Mouse (Mus musculus): Measurements from ENCODE around the gene Trpc7.

Trpc7 gene

GRCm38 (mm10) chr13:56895893-56896292 lies at the start of gene Trpc7:
Gene Trpc7, minus strand, starts transcription at chr13:56895993.
- in situ Hi-C loops (cut with MboI), result no loop called here

DNA sequence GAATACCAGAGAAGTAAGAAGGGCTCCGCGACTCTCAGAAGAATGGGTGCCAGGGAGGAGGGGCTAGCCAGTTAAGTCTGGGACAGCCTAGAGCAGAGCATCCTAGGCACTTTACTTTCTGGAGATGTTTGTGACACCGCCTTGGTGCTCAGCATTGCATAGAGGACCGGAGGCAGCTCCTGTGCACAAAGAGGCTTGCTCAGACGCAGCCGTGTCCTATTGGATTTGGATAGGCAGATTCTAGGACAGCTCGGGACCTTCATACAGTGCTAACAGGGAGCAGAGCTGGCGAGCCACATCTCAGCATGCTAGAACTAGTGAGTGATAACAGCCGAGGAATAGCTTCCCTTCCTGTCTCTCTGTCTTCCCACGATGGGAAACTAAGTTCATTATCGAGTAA lies 43.5 kb upstream of the Trpc7 start:
- in situ Hi-C loops (cut with MboI), result no loop called here

GRCm38 (mm10) chr13:56933832-56934510 lies 38.2 kb upstream of the Trpc7 start:
- in situ Hi-C loops (cut with MboI), result no loop called here

DNA sequence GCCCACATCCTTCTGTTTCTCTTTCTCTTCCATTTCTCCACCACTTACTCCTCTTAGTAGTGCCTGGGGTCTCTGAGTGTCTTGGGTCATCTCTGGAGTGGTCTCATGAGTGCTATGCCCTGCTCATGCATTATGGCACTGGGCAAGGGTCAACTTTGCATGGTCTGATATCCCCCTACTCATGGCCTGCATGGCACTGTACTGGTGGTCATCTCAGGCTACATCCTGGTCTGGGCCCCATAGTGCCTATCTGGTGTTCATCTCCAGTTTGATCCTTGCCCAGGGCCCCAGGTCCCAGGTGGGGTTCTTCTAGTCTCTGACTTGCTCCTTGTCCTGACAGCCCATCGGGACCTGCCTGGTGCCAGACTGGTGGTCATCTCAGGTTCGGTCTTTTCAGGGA lies 34.6 kb upstream of the Trpc7 start:
- in situ Hi-C loops (cut with MboI), result no loop called here

DNA sequence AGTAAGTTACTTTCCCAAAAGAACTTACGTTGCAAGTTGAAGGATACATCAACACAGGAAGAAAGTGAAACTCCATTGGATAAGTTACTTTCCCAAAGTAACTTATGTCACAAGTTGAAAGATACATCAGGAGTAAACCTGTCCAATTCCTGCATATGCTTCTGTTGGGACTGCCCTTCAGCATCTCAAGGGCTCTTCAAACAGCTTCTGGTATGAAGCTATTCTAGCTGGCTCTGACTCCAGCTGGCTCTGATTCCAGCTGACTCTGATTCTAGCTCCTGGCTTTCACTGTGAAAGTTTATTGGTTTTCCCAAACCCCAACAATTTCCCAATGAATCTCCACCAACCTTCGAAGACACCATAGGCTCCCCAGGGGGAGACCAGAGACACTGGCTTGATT lies 27.2 kb upstream of the Trpc7 start:
- in situ Hi-C loops (cut with MboI), result no loop called here

DNA sequence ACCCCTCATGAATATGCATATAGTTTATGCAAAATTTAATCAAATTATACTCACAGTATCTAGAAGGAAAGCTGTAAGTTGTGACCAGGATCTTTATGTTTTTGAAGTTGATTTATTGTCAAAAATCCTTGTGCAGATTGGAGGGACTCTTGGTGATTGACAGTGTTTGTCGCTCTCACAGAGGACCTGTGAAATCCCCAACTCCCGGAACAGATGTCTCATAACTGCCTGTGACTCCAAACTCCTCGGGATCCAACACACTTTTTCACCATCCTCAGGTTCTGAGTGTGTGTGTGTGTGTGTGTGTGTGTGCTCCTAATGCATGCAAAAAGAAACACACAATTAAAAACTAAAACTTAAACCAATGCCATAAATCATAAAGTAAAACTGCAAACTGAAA lies 25.5 kb upstream of the Trpc7 start:
- in situ Hi-C loops (cut with MboI), result no loop called here

GRCm38 (mm10) chr13:56914721-56915120 lies 18.9 kb upstream of the Trpc7 start:
- in situ Hi-C loops (cut with MboI), result no loop called here

DNA sequence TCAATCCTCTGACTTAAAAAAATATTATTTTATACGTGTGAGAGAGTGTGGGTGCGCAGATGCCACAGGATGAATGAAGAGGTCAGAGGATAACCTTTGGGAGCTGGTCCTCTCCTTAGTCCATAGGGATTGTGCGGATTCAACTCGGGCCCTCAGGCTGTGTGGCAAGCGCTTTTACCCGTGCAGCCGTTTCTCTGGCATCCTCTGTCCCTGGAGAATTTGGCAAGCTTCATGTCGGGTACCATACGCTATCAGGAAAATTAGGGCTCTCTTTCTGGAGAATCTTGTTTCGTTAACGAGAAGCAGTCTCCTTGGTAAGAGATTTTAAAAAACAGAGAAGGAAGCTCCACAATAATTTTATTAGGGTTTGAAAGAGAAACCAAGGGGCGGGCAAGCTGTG lies 15.3 kb upstream of the Trpc7 start:
- in situ Hi-C loops (cut with MboI), result no loop called here

GRCm38 (mm10) chr13:56895386-56895785 lies 407 bp downstream of the Trpc7 start:
- in situ Hi-C loops (cut with MboI), result no loop called here

DNA sequence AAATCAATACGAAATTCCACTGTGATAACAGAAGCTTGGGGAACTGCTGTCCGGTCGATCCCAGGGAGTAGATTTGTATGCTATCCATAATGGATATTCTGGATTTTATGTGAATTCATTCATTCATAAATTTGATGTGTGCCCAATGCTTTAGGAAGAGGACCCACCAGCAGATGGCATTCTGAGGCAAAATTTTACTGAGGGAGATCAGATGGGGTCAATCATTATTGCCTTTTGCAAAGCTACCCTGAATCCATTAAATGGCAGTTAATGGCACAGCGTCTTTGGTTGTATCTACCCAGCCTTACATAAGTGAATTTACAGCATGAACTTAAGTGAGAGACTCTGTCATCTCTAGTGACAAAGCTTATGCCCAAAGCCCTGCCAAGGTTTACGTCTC lies 1.2 kb downstream of the Trpc7 start:
- in situ Hi-C loops (cut with MboI), result no loop called here

DNA sequence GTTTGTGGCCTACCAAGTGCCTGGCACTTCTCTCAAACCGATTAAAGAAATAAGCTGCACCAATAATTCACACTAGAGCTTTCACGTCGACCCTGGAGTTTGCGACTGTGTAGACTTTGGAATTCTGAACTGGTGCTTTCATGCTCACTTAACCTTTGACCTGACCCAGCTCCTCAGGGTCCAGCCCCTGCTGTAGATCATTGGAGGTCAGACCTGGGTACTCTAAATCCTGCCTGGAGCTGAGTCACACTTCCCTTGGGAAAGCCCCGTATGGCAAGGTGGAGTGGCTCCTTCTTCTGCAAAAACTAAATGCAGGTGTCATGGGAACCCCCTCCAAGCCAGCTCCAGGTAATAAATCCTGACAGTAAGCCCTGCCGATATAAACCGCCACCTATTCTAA lies 5.9 kb downstream of the Trpc7 start:
- in situ Hi-C loops (cut with MboI), result no loop called here

DNA sequence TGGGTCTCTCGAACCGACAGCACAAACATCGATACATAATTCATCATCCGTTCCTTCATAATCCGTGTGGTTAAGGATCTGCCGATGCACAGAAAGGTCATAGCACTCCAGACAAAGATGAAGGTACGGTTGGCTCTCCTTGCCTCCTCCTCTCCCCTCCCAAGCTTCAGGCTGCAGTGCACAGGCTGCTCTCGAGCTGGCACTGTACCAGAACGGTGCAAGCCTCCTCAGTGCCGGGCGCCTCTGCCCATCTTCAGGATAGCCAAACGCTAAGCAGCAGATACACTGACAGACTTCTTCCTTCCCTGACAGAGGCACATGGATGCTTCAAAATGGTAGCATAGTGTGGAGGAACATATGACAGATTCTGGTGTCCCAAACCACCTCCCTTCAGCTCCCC lies 12.9 kb downstream of the Trpc7 start:
- in situ Hi-C loops (cut with MboI), result no loop called here

DNA sequence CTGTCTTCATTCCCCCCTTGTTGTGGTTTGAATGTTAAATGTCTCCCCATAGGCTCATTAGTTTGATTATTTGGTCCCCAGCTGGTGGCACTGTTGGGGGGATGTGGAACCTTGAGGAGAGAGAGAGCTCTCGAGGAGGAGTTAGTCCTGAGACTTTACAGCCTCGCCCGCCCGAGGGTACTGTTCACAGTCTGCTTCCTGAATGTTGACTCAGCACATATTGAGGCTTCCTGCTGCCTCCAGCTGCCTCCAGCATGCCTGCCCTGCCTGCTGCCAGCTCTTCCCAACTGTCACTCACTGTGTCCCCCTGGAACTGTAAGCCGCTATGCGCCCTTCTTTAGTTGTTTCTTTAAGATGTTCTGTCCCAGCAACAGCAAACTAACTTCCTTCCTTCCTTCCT lies 31.2 kb downstream of the Trpc7 start:
- in situ Hi-C loops (cut with MboI), result no loop called here

DNA sequence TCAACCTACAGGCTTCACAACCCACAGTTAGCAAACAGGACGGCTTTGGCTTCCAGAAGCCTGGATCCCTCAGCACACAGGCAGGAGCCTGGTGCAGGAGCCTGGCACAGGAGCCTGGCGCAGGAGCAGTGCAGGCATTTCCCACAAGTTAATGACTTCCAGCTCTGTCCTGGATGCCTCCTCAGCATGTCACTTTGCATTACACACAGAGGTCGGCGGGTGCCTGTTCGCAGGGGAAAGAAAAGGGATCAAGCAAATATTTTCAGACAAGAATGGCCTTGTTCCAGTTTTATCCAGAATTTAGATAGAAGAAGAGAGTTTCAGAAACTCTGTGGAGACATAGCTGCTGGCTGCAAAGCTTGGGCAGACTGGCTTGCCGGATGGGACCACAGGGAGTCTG lies 33.8 kb downstream of the Trpc7 start:
- in situ Hi-C loops (cut with MboI), result no loop called here

DNA sequence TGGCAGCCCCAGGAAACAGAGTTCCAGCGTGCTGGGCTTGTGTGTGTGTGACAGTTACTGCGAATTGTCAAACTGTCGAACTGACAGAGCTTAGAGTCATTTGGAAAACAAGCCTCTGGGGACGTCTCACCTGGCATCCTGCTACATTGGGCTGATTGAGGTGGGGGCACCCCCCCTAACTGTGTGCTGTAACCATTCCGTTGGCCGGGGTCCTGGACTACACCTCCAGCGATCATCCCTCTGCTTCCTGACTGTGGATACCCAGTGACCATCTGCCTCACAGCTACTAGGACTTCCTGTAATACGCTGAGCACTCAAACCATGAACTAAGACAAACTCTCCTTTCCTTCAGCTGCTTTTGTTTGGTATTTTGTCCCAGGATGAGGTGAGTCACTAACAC lies 41.3 kb downstream of the Trpc7 start:
- in situ Hi-C loops (cut with MboI), result no loop called here

DNA sequence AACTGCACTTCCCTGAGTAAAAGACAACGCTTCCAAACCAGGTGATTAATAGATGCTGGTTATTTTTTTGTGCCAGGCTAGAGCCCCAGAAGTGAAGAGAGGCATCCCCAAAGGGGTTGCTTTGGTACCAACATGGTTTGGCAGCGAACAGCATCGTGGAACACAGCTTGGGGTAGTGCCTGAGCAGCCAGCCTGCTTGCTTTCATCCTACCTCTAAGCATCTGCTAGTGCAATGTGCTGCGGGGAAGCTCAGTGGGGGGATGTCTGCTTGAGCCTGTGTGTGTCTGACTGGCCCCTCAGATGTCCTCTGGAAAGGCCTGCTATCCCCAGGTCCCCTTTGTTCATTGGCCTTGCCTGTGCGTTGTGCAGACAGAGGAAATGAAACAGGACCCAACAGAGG lies 42.4 kb downstream of the Trpc7 start:
- in situ Hi-C loops (cut with MboI), result no loop called here

- in situ Hi-C loops (cut with MboI), result no loop called here
These were observed 49.9 kb downstream of the Trpc7 start for GRCm38 (mm10) chr13:56845866-56846265.

DNA sequence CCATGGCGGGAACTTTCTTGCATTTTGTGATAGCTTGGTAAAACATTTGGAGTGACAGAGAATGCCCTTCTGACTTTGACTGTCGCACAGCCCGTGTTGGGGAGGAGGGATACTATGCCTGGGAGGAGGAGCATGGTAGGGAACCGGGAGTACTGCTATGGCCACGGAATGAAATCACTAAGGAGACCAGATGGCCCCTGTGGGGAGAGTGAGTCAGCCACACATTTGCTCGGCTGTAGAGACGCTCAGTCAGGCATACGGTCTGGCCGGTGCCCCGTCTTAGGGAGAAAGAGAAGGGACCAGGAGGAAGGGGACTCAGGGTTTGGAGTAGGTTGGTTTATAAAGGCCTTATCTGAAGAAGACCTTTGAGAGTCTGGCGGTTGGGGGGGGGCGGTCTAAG lies 80.3 kb downstream of the Trpc7 start:
- in situ Hi-C loops (cut with MboI), result no loop called here

DNA sequence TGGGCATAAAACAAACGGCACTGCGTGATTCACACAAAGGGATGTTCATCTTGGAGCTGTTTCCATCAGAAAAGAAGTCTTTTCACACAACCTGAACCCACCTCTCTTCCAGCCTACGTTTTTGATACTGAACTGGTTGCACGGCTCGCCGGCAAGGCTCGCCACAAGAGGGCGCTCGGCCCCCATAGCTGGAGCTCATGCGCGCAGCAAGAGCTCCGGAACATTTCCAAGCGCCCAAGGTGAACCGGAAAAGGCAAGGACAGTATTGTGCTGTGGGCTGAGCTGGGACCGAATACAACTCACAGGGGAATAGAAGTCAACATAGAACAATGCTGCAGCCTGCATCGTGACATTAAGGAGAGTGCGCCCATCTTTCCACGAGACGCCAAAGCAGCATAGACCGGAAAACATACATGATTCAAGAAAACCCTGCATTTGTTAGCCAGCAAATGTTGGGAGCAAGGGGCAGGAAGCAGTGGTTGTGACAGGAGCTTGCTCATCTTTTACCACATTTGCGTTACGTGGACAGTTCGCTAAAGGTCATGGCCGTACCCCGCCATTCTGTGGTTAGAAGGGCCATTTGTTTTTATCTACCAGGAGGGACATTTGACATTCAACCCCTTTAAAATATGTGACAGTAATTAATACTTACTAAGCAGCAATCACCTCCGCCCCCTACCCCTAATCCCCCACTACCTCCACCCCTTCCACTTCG lies 88.9 kb downstream of the Trpc7 start:
- in situ Hi-C loops (cut with MboI), result no loop called here

DNA sequence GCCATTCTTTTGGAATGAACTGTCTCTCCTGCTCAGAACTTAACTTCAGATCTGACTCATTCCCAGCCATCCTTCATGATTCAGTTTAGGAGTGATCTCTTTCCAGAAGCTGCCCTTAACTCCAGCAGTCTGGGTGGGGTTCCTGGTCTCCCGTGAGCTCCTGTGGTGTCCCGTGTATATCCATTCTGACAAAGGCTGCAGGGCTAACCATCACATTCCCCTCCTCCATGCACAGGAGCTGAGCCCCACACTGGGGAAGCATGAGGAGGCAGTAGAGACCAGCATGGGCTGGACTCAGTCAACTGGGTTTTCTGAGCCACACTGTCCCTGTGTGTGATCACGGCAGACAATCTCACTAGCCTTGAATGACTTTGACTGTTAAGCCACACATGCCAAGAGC lies 90.7 kb downstream of the Trpc7 start:
- in situ Hi-C loops (cut with MboI), result no loop called here

- in situ Hi-C loops (cut with MboI), result no loop called here
These were observed 98.3 kb downstream of the Trpc7 start for GRCm38 (mm10) chr13:56797459-56797858.

DNA sequence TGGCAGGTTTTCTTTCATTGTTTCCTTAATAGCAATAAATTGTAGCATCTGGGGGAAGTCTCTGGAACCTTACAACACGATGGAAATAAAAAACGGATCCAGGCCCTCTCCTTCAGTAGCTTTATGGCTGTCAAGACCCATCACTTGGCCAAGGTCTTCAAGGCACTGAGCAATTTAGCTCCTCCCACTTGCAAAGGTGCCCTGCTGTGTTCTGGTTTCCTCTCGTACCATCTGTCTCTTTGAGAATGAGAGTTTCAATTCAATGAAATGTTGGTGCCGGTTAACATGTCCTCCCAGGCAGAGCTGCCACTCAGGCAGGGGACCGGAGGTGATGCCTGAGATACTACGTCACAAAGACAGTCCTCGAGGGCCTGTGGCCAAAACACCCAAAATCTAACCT lies 100.3 kb downstream of the Trpc7 start:
- in situ Hi-C loops (cut with MboI), result no loop called here

- in situ Hi-C loops (cut with MboI), result no loop called here
These were observed 101.4 kb downstream of the Trpc7 start for GRCm38 (mm10) chr13:56794441-56794840.

DNA sequence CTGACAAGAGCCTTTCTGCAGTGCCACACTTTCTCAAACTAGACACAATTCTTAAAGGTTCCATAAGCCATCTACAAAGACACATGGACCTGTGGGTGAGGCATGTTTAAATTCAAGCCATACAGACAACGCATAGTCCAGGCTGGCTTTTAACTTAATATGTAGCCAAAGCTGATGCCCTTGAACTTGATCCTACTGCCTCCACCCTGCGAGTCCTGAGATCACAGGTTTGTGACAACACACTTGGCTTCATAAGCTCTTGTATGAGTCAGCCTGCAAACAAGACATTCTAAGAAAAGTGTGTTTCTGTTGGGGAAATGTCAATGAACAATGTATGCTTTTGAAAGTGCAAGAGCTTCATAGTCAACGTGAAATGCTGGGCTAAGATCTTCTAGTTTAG lies 102.9 kb downstream of the Trpc7 start:
- in situ Hi-C loops (cut with MboI), result no loop called here
